Mouse (Mus musculus) CD4-positive naive resting alpha-beta T cell, adult 76 days (primary cell): ENCODE data around the gene Gm867. TPM values are rescaled to one million over a fixed set of nuclear protein-coding genes. Genes with fewer than 3 reads are reported as not detected.

Experiments used
- total RNA-seq: library from RNA; stranded (reverse); gene quantifications from one replicate; pipeline ENCODE4 v1.2.4, GENCODE M21; 2023

Gm867 gene
- not detected for total RNA-seq

DNA sequence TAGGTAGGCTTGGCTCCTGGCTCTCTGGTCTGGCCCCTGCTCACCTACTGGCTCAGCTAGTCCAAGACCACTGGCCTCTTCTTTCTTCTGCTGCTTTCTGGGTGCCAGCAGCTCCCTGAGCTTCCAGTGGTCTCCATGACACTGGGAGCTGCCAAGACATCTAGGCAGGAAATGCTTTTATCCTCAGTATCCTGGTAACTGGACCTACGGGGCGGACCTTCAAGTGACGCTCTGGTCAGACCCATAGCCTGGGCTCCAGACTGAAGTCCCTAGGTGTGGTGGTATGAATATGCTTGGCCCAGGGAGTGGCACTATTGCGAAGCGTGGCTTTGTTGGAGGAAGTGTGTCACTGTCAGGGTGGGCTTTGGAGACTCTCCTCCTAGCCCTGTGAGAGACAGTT is at the start of gene Gm867:
TSS of gene Gm867 (minus strand) at position 153 of the 400 bp plus-strand sequence.

GRCm38 (mm10) chr10:75954381-75954811 is 13.9 kb upstream of the Gm867 start, which contains the start of gene Gm5134:
Gene Gm5134 (plus strand): TSS chr10:75954514.

GRCm38 (mm10) chr10:75942736-75943477 is 2.4 kb upstream of the Gm867 start, which contains the start of gene Vpreb3:
Gene Vpreb3 (plus strand): TSS chr10:75943057.

GRCm38 (mm10) chr10:75935680-75936541 is 4.6 kb downstream of the Gm867 start, which contains the start of gene Mmp11:
Gene Mmp11 (minus strand): TSS chr10:75936496.

GRCm38 (mm10) chr10:75932891-75933290 is 7.6 kb downstream of the Gm867 start, which contains the start of gene Chchd10:
Gene Chchd10 (plus strand): TSS chr10:75933130.

GRCm38 (mm10) chr10:75921026-75921725 is 19.3 kb downstream of the Gm867 start, which contains the start of gene Smarcb1:
Gene Smarcb1 (minus strand): TSS chr10:75921617.

DNA sequence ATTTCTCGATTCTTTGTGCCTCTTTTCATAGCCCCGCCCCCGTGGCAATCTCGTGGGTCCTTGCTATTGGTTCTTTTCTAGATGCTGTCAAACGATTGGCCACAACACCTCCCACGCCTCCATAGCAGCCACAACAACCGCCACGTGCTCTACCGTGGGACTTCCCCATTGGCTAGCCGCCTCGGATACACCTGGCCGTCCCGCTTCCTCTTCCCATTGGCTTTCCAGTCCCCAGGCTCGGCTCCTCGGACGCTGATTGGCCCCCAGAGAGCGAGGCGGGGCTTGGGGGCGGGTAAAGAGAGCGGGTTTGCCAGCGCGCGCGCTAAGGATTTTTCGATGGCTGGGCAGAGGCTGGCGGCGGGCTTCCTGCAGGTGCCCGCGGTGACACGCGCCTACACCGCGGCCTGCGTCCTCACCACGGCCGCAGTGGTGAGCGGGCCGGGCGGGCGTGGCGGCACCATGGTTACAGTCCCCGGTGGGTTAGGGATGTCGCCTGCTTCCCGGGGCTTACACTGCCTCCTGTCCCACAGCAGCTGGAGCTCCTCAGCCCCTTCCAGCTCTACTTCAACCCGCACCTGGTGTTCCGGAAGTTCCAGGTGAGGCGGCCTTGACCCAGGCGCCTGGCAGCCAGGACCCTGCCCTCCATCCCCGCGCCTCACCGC is 47.3 kb downstream of the Gm867 start, which contains the start of gene Derl3:
TSS of gene Derl3 (plus strand) at position 325 of the 662 bp plus-strand sequence.

Other genes with a start within 250 kb of the Gm867 start
- gene Cabin1, start 176.3 kb downstream of the Gm867 start, total RNA-seq: 113 TPM
- gene Ddt, start 167.3 kb downstream of the Gm867 start, total RNA-seq: 22.5 TPM
- gene Gm20441, start 159.7 kb downstream of the Gm867 start, total RNA-seq: not detected
- gene Gstt3, start 159.3 kb downstream of the Gm867 start, total RNA-seq: 1.4 TPM
- gene Gstt1, start 142.1 kb downstream of the Gm867 start, total RNA-seq: not detected
- not detected for gene Gstt4, start 118.1 kb downstream of the Gm867 start, total RNA-seq
- gene Gstt2, start 103.2 kb downstream of the Gm867 start, total RNA-seq: 15.5 TPM
- 234 TPM for gene Mif, start 80.4 kb downstream of the Gm867 start, total RNA-seq
- gene Derl3, start 47.3 kb downstream of the Gm867 start, total RNA-seq: 4.4 TPM
- 40.9 TPM for gene Smarcb1, start 19.1 kb downstream of the Gm867 start, total RNA-seq
- 32.8 TPM for gene Chchd10, start 7.5 kb downstream of the Gm867 start, total RNA-seq
- 2.8 TPM for gene Mmp11, start 4.2 kb downstream of the Gm867 start, total RNA-seq
- 6.7 TPM for gene Vpreb3, start 2.4 kb upstream of the Gm867 start, total RNA-seq
- 1.0 TPM for gene Gm5134, start 13.8 kb upstream of the Gm867 start, total RNA-seq
- gene Zfp280b, start 92.0 kb upstream of the Gm867 start, total RNA-seq: 17.4 TPM
- not detected for gene Slc5a4b, start 170.3 kb upstream of the Gm867 start, total RNA-seq
- gene Slc5a4a, start 206.8 kb upstream of the Gm867 start, total RNA-seq: not detected